Mouse (Mus musculus) limb, embryonic 10.5 days (tissue): ENCODE measurements around the gene Cables2. TPM values are rescaled to one million over a fixed set of nuclear protein-coding genes. Genes with fewer than 3 reads are reported as not detected.

ENCODE experiments used
- DNase-seq: peaks from one replicate; pipeline ENCODE4 v3.0.0-alpha.2; 2017; ENCODE audit warnings: low spot score
- H3K27ac ChIP-seq: fragments of 300-500 bp; sonication (generic); 2 replicates; pipeline ENCODE4 v1.5.1; 2016; ENCODE audit warnings: mild to moderate bottlenecking
- H3K27me3 ChIP-seq: fragments of 300-500 bp; sonication (generic); 2 replicates; pipeline ENCODE4 v1.6.1; 2016; ENCODE audit warnings: low read depth, mild to moderate bottlenecking; ENCODE audit not compliant: poor library complexity, severe bottlenecking
- H3K36me3 ChIP-seq: fragments of 300-500 bp; sonication (generic); 2 replicates; pipeline ENCODE4 v1.6.1; 2016; ENCODE audit warnings: mild to moderate bottlenecking, moderate library complexity
- H3K4me1 ChIP-seq: fragments of 300-500 bp; sonication (generic); 2 replicates; pipeline ENCODE4 v1.6.1; 2016
- H3K4me3 ChIP-seq: fragments of 300-500 bp; sonication (generic); 2 replicates; pipeline ENCODE4 v1.5.1; 2016; ENCODE audit warnings: mild to moderate bottlenecking, moderate library complexity
- H3K9me3 ChIP-seq: fragments of 300-500 bp; sonication (generic); replicated peaks from 2 replicates; pipeline ENCODE4 v1.6.1; 2016; ENCODE audit warnings: mild to moderate bottlenecking
- WGBS: fragments of 180-500 bp; shearing (Covaris S2); methylation state at CpG from one replicate; pipeline ENCODE4 v1.1.7; 2016; 5-methylcytosine and 5-hydroxymethylcytosine counted together
- polyA plus RNA-seq: library from polyadenylated mRNA; unstranded; fragments of >200 nt; fragmentation: Nextera tagmentation; extraction: Ambion mirVana; gene quantifications from 2 replicates; pipeline ENCODE4 v1.2.1, GENCODE M21; 2016

Gene Cables2
- polyA plus RNA-seq = 14.6 and 16.4 TPM in 2 replicates

- H3K9me3 ChIP-seq = no peaks in the 10 kb centered on the region
- peaks cover 49% of the 10 kb centered on the region for H3K4me1 ChIP-seq
- H3K4me3 ChIP-seq = peak within 1 kb of the TSS; percentile 82
- H3K27ac ChIP-seq = peak within 1 kb of the TSS; percentile 93
- DNase-seq = peak; percentile 94
- peaks cover 13% of the 10 kb centered on the region for H3K27me3 ChIP-seq
- 12% methylated on average over 68 of the region's 68 CpGs for WGBS
- H3K36me3 ChIP-seq = peaks cover 30% of the 10 kb centered on the region
Measured at GRCm38 (mm10) chr2:180273394-180274244, at the start of gene Cables2. TSS of gene Cables2 (minus strand) at chr2:180273496.

- WGBS = 20% methylated on average over 14 of the region's 14 CpGs
- Histone ChIP-seq H3K4me3 (0 out of 2 replicates have a peak overlapping the region, but pooled peaks have one; percentile 20), H3K27ac (peak overlapping the region; percentile 59), H3K9me3 (no peaks in the 10 kb centered on the region), H3K27me3 (no peaks in the 10 kb centered on the region), H3K36me3 (no peaks in the 10 kb centered on the region), H3K4me1 (peaks cover 16% of the 10 kb centered on the region)
- no peak for DNase-seq
Measured at GRCm38 (mm10) chr2:180322674-180323355, 49.5 kb upstream of the Cables2 start.

- H3K4me3 ChIP-seq = no peak overlapping the region
- H3K4me1 ChIP-seq = peaks cover 21% of the 10 kb centered on the region
- no peaks in the 10 kb centered on the region for H3K27me3 ChIP-seq
- no peak for DNase-seq
- H3K27ac ChIP-seq = no peak overlapping the region
- H3K9me3 ChIP-seq = no peaks in the 10 kb centered on the region
- H3K36me3 ChIP-seq = no peaks in the 10 kb centered on the region
- WGBS = 69% methylated on average over 4 of the region's 4 CpGs
Measured at GRCm38 (mm10) chr2:180320216-180320615, 46.9 kb upstream of the Cables2 start.

GRCm38 (mm10) chr2:180317591-180317990, 44.3 kb upstream of the Cables2 start:
- no peaks in the 10 kb centered on the region for H3K9me3 ChIP-seq
- peaks cover 13% of the 10 kb centered on the region for H3K4me1 ChIP-seq
- DNase-seq = no peak
- no peak overlapping the region for H3K27ac ChIP-seq
- H3K36me3 ChIP-seq = no peaks in the 10 kb centered on the region
- H3K4me3 ChIP-seq = no peak overlapping the region
- H3K27me3 ChIP-seq = no peaks in the 10 kb centered on the region
- WGBS = 88% methylated on average over 7 of the region's 7 CpGs

GRCm38 (mm10) chr2:180314292-180314691, 41.0 kb upstream of the Cables2 start:
- 84% methylated on average over 2 of the region's 2 CpGs for WGBS
- no peak overlapping the region for H3K27ac ChIP-seq
- H3K36me3 ChIP-seq = no peaks in the 10 kb centered on the region
- no peaks in the 10 kb centered on the region for H3K27me3 ChIP-seq
- no peak overlapping the region for H3K4me3 ChIP-seq
- no peaks in the 10 kb centered on the region for H3K9me3 ChIP-seq
- peaks cover 10% of the 10 kb centered on the region for H3K4me1 ChIP-seq
- DNase-seq = no peak

GRCm38 (mm10) chr2:180311147-180311546, 37.9 kb upstream of the Cables2 start:
- Histone ChIP-seq H3K27me3 (no peaks in the 10 kb centered on the region), H3K9me3 (no peaks in the 10 kb centered on the region), H3K4me3 (no peak overlapping the region), H3K27ac (no peak overlapping the region), H3K36me3 (no peaks in the 10 kb centered on the region), H3K4me1 (peaks cover 9% of the 10 kb centered on the region)
- 81% methylated on average over 4 of the region's 4 CpGs for WGBS
- DNase-seq = no peak

GRCm38 (mm10) chr2:180307680-180308079, 34.4 kb upstream of the Cables2 start:
- DNase-seq = no peak
- 50% methylated on average over 2 of the region's 2 CpGs for WGBS
- H3K4me1 ChIP-seq = peaks cover 8% of the 10 kb centered on the region
- no peak overlapping the region for H3K27ac ChIP-seq
- H3K27me3 ChIP-seq = no peaks in the 10 kb centered on the region
- no peak overlapping the region for H3K4me3 ChIP-seq
- H3K36me3 ChIP-seq = no peaks in the 10 kb centered on the region
- H3K9me3 ChIP-seq = no peaks in the 10 kb centered on the region

- Histone ChIP-seq H3K36me3 (no peaks in the 10 kb centered on the region), H3K4me3 (no peak overlapping the region), H3K27ac (no peak overlapping the region), H3K27me3 (no peaks in the 10 kb centered on the region), H3K4me1 (peaks cover 8% of the 10 kb centered on the region), H3K9me3 (no peaks in the 10 kb centered on the region)
- no peak for DNase-seq
- 86% methylated on average over 8 of the region's 8 CpGs for WGBS
Measured at GRCm38 (mm10) chr2:180306423-180307168, 33.3 kb upstream of the Cables2 start.

GRCm38 (mm10) chr2:180306009-180306408, 32.7 kb upstream of the Cables2 start:
- H3K9me3 ChIP-seq = 0 out of 2 replicates have a peak, but pooled peaks cover 2% of the 10 kb centered on the region
- H3K4me1 ChIP-seq = peaks cover 8% of the 10 kb centered on the region
- H3K27me3 ChIP-seq = no peaks in the 10 kb centered on the region
- H3K27ac ChIP-seq = no peak overlapping the region
- DNase-seq = no peak
- WGBS = 85% methylated on average over 2 of the region's 2 CpGs
- H3K4me3 ChIP-seq = no peak overlapping the region
- H3K36me3 ChIP-seq = no peaks in the 10 kb centered on the region

- H3K27me3 ChIP-seq = no peaks in the 10 kb centered on the region
- H3K36me3 ChIP-seq = no peaks in the 10 kb centered on the region
- no peak overlapping the region for H3K27ac ChIP-seq
- peaks cover 7% of the 10 kb centered on the region for H3K4me1 ChIP-seq
- 84% methylated on average over 3 of the region's 3 CpGs for WGBS
- no peak for DNase-seq
- H3K4me3 ChIP-seq = no peak overlapping the region
- 0 out of 2 replicates have a peak, but pooled peaks cover 2% of the 10 kb centered on the region for H3K9me3 ChIP-seq
Measured at GRCm38 (mm10) chr2:180305490-180305889, 32.2 kb upstream of the Cables2 start.

GRCm38 (mm10) chr2:180304554-180304953, 31.3 kb upstream of the Cables2 start:
- WGBS = 57% methylated on average over 4 of the region's 4 CpGs
- H3K9me3 ChIP-seq = 0 out of 2 replicates have a peak, but pooled peaks cover 2% of the 10 kb centered on the region
- no peaks in the 10 kb centered on the region for H3K36me3 ChIP-seq
- H3K4me3 ChIP-seq = no peak overlapping the region
- peaks cover 4% of the 10 kb centered on the region; the same call in 1 of the 2 replicates for H3K4me1 ChIP-seq
- DNase-seq = no peak
- H3K27me3 ChIP-seq = no peaks in the 10 kb centered on the region
- H3K27ac ChIP-seq = no peak overlapping the region

- H3K4me1 ChIP-seq = peaks cover 4% of the 10 kb centered on the region; the same call in 1 of the 2 replicates
- no peaks in the 10 kb centered on the region for H3K27me3 ChIP-seq
- H3K36me3 ChIP-seq = no peaks in the 10 kb centered on the region
- H3K4me3 ChIP-seq = no peak overlapping the region
- 58% methylated on average over 12 of the region's 12 CpGs for WGBS
- no peak for DNase-seq
- 0 out of 2 replicates have a peak, but pooled peaks cover 2% of the 10 kb centered on the region for H3K9me3 ChIP-seq
- H3K27ac ChIP-seq = no peak overlapping the region
Measured at GRCm38 (mm10) chr2:180303468-180303867, 30.2 kb upstream of the Cables2 start.
